Mouse (Mus musculus): ENCODE measurements at regions not wholly inside any gene's neighbourhood (a gene's known extent, or its start where the extent isn't known, plus 50 kb on each side); places are given as distances from the start of the nearest gene placed in this dataset.
"Not testable (repeated sequence)": the region's sequence is repeated elsewhere in the genome, so short reads cannot be mapped to it uniquely, and the experiment has no call there.

DNA sequence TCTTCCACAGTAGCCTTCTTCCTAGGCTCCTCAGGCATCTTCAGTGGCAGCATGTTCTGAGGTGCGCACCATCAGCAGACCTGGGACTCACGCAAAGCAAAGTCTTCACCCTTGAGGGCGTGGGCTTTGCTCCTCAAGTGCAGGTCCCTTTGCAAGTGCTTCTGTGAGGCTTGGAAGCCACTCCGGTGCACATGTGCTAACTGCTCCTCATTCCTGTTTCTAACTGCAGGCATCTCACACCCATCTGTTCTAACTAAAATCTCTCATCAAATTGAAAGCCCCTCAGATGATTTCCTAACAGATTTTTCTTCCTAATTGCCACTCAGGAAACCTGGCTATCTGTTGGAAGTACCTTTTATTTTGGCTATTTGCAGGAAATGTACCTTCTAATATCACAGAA is 278.9 kb downstream of the Med10 start:
- no peak overlapping the region for H3K27ac ChIP-seq (ENCODE audit: poor library complexity, severe bottlenecking)
- no peaks in the 10 kb centered on the region for H3K9me3 ChIP-seq (replicated peaks)
- H3K4me1 ChIP-seq (replicated peaks): no peaks in the 10 kb centered on the region
- H3K4me2 ChIP-seq: no peak overlapping the region
- H3K9ac ChIP-seq: no peak overlapping the region
- no peaks in the 10 kb centered on the region for H3K36me3 ChIP-seq
- no peak overlapping the region for H3K4me3 ChIP-seq
- WGBS: 75% methylated on average over 4 of the region's 4 CpGs
- H3K27me3 ChIP-seq (replicated peaks): no peaks in the 10 kb centered on the region
- no peak for ATAC-seq (ENCODE audit: insufficient number of reproducible peaks, low FRiP score)

DNA sequence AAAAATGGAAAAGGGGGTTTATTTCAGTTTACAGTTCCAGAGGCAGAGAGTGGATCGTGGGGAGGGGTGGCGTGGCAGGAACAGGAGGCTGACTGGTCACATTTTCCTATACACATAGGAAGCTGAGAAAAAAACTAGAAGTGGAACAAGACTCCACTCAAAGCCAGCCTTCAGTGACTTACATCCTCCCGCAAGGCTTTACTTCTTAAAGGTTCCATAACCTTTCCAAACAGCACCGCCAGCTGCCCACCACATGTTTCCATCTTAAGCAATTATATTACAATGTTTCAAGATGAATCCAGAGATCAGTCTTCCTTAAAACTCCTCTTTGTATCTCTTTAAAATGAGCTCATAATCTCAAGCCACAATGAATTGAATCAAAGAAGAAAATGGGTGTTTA is 290.7 kb downstream of the Med10 start:
- H3K4me1 ChIP-seq (replicated peaks): no peaks in the 10 kb centered on the region
- no peak for ATAC-seq (ENCODE audit: insufficient number of reproducible peaks, low FRiP score)
- no peak overlapping the region for H3K4me2 ChIP-seq
- no peak overlapping the region for H3K4me3 ChIP-seq
- H3K9me3 ChIP-seq (replicated peaks): no peaks in the 10 kb centered on the region
- H3K9ac ChIP-seq: no peak overlapping the region
- H3K36me3 ChIP-seq: no peaks in the 10 kb centered on the region
- no peaks in the 10 kb centered on the region for H3K27me3 ChIP-seq (replicated peaks)
- no peak overlapping the region for H3K27ac ChIP-seq (ENCODE audit: poor library complexity, severe bottlenecking)
- 65% methylated on average over 4 of the region's 4 CpGs for WGBS

DNA sequence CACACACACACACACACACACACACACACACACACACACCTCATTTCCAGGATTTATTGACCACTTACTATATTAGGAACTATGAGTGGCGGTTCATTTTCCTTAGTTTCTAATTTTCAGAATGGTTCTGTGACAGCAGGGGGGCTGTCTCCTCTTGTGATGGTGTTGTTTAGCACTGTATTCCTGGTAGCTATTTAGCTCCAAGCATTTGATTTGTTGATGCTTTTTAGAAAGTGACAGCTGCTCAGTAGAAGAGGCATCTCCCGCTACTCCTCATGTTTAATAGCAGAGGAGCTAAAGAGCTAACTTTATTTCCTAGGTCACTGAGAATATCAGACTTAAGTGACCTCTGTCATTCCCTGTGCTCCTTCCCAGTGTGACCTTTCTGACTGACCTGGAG is 291.8 kb downstream of the Med10 start:
- no peaks in the 10 kb centered on the region for H3K27me3 ChIP-seq (replicated peaks)
- H3K4me2 ChIP-seq: no peak overlapping the region
- H3K4me3 ChIP-seq: no peak overlapping the region
- no peak overlapping the region for H3K9ac ChIP-seq
- H3K9me3 ChIP-seq (replicated peaks): no peaks in the 10 kb centered on the region
- no peak overlapping the region for H3K27ac ChIP-seq (ENCODE audit: poor library complexity, severe bottlenecking)
- H3K4me1 ChIP-seq (replicated peaks): no peaks in the 10 kb centered on the region
- 70% methylated on average over 2 of the region's 2 CpGs for WGBS
- H3K36me3 ChIP-seq: no peaks in the 10 kb centered on the region
- ATAC-seq (ENCODE audit: insufficient number of reproducible peaks, low FRiP score): no peak

DNA sequence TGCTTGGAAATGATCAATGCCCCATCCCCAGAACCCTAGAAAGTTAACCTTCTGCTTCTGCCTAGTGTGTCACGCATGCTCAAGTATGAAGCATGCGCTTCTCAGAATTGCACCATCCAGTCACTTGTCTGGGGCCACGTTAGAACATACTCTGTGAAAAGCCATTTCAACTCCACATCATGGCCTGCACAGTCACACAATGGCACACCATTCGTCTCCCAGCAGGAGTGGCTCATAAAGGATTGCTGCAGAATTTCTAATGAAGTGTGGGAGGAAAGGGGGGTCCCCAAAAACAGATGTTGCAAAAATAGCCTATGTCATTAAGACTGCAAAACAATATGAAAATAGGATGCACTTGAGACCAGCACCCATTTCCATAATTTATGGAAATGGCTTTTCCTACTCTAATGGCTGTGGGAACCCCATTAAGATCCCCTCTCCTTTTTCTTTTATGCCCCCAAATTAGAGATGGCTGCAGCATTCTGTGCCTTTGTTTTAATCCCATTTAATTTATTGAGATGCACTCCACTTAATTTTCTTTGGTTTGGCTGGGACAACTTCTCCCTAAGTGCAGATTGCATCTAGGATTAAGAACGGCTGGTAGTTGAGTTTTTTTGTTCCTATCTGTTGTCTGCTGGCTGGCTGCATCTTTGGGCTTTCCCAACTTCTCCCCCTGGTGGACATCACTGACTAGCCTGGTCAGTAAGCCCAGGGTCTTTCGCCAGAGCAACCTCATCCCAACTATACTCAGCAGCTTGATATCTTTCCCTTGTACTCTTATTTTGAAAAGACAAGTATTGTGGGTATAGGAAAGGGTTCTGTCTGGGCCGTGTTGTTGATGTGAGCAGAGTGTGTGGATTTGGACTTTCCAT is 294.5 kb downstream of the Med10 start:
- Histone ChIP-seq H3K27me3 (replicated peaks) (no peaks in the 10 kb centered on the region), H3K27ac (ENCODE audit: poor library complexity, severe bottlenecking) (no peak overlapping the region), H3K9me3 (replicated peaks) (no peaks in the 10 kb centered on the region), H3K4me1 (replicated peaks) (no peaks in the 10 kb centered on the region), H3K9ac (no peak overlapping the region), H3K4me3 (no peak overlapping the region), H3K36me3 (no peaks in the 10 kb centered on the region), H3K4me2 (no peak overlapping the region)
- ATAC-seq (ENCODE audit: insufficient number of reproducible peaks, low FRiP score): no peak
- 58% methylated on average over 7 of the region's 7 CpGs for WGBS

DNA sequence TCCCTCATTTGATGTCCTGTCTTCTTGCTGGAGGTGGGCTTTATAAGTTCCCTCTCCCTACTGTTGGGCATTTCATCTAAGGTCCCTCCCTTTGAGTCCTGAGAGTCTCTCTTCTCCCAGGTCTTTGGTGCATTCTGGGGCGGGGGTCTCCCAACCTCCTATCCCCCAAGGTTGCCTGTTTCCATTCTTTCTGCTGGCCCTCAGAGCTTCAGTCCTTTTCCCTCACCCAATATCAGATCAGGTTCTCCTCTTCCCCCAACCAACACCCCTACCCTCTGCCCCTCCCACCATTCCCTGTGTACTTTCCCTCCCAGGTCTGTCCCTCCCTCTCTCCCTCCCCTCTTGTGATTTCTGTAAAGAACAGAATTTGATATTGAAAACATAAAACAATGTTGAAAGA is 297.9 kb downstream of the Med10 start:
- WGBS: 75% methylated on average over 1 of the region's 1 CpGs
- H3K36me3 ChIP-seq; H3K27ac ChIP-seq (ENCODE audit: poor library complexity, severe bottlenecking); H3K4me1 ChIP-seq (replicated peaks); H3K9ac ChIP-seq; H3K27me3 ChIP-seq (replicated peaks); H3K4me3 ChIP-seq; H3K9me3 ChIP-seq (replicated peaks); ATAC-seq (ENCODE audit: insufficient number of reproducible peaks, low FRiP score); H3K4me2 ChIP-seq: not testable (repeated sequence)

DNA sequence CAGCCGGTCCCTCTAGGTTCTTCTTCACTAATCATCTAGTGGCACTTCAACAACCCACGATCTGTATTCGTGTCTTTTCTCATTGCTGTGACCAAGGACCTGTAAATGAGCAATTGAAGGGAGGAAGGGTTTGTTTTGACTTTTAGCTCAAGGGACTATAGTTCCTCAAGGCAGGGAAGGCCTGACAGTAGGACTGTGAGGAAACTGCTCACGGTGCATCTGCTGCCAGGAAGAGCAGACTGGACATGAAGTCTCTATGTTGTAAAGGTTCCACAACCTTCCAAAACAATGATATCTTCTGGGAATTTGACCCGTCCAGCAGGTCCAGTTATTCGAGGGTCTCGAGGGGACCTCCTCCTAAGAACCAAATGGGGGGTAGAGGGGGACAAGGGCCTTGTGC is 300.8 kb downstream of the Med10 start:
- no peak overlapping the region for H3K4me2 ChIP-seq
- H3K27me3 ChIP-seq (replicated peaks): no peaks in the 10 kb centered on the region
- no peaks in the 10 kb centered on the region for H3K4me1 ChIP-seq (replicated peaks)
- H3K27ac ChIP-seq (ENCODE audit: poor library complexity, severe bottlenecking): no peak overlapping the region
- no peak for ATAC-seq (ENCODE audit: insufficient number of reproducible peaks, low FRiP score)
- H3K36me3 ChIP-seq: no peaks in the 10 kb centered on the region
- no peak overlapping the region for H3K9ac ChIP-seq
- no peak overlapping the region for H3K4me3 ChIP-seq
- WGBS: 71% methylated on average over 7 of the region's 7 CpGs
- no peaks in the 10 kb centered on the region for H3K9me3 ChIP-seq (replicated peaks)

DNA sequence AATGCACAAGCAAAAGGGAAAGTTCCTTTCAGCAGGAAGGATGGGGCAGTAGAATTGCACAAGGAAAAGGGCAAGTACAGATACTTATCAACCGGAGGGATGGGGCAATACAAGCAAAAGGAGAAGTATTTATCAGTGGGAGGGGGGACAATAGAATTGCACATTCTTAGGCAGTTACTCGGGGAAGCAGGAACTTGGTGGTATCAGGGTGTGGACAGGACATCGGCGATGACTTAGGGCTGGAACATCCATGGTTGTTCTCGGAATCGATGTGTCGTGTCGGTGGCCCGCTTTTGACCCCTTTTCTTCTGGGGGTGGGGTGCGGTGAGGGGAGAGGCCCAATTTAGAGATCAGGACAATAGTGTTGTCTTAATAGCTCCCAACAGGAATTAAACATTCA is 301.3 kb downstream of the Med10 start:
- H3K4me1 ChIP-seq (replicated peaks); H3K27me3 ChIP-seq (replicated peaks): not testable (repeated sequence)

DNA sequence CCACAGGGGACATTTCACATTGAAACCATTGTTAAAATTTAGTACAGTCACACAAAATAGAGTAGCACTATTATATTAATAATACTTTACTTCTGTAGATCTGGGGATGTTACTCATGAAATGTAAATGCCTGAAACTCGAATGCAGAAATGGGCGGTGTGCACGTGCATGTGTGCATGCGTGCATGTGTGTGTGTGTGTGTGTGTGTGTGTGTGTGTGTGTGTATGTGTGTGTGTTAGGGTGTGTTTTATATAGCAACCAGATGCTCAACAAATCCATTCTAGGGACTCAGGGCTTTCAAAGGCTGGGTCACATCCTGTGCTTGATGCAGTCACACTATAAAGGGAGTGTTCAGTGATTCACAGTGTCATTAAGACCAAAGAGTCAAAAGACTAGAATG is 301.7 kb downstream of the Med10 start:
- Histone ChIP-seq H3K4me3 (no peak overlapping the region), H3K9me3 (replicated peaks) (no peaks in the 10 kb centered on the region), H3K27me3 (replicated peaks) (no peaks in the 10 kb centered on the region), H3K4me2 (no peak overlapping the region), H3K36me3 (no peaks in the 10 kb centered on the region), H3K4me1 (replicated peaks) (no peaks in the 10 kb centered on the region), H3K9ac (no peak overlapping the region), H3K27ac (ENCODE audit: poor library complexity, severe bottlenecking) (no peak overlapping the region)
- no peak for ATAC-seq (ENCODE audit: insufficient number of reproducible peaks, low FRiP score)
- 89% methylated on average over 4 of the region's 4 CpGs for WGBS

More for the DNA sequence above, 301.3 kb downstream of the Med10 start:
- not testable (repeated sequence) for H3K4me2 ChIP-seq; ATAC-seq (ENCODE audit: insufficient number of reproducible peaks, low FRiP score); H3K27ac ChIP-seq (ENCODE audit: poor library complexity, severe bottlenecking); H3K9ac ChIP-seq; H3K36me3 ChIP-seq; H3K9me3 ChIP-seq (replicated peaks); H3K4me3 ChIP-seq
- 75% methylated on average over 10 of the region's 10 CpGs for WGBS

DNA sequence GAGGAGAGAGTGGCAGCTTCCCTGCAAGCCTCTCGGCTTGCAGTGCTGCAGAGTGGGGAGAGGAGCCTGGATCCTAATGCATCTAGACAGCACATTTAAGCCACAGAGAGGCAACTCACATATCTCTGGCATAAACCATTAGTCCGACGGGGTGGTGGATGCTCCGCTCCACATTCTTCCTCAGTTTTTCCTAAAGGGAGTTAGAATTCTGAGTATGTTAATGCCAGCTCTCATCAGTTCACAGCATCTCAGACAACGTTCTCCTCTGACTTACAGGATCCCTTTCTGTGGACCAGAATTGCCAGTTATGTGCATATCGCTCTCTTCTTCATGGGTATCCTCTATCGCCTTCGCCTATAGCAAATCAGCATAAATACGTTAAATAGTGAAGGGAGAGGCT is 313.4 kb downstream of the Med10 start:
- H3K4me1 ChIP-seq (replicated peaks): no peaks in the 10 kb centered on the region
- ATAC-seq (ENCODE audit: insufficient number of reproducible peaks, low FRiP score): no peak
- H3K36me3 ChIP-seq: no peaks in the 10 kb centered on the region
- H3K4me3 ChIP-seq: no peak overlapping the region
- no peaks in the 10 kb centered on the region for H3K27me3 ChIP-seq (replicated peaks)
- H3K9ac ChIP-seq: no peak overlapping the region
- no peak overlapping the region for H3K4me2 ChIP-seq
- no peak overlapping the region for H3K27ac ChIP-seq (ENCODE audit: poor library complexity, severe bottlenecking)
- no peaks in the 10 kb centered on the region for H3K9me3 ChIP-seq (replicated peaks)
- WGBS: 78% methylated on average over 9 of the region's 9 CpGs

DNA sequence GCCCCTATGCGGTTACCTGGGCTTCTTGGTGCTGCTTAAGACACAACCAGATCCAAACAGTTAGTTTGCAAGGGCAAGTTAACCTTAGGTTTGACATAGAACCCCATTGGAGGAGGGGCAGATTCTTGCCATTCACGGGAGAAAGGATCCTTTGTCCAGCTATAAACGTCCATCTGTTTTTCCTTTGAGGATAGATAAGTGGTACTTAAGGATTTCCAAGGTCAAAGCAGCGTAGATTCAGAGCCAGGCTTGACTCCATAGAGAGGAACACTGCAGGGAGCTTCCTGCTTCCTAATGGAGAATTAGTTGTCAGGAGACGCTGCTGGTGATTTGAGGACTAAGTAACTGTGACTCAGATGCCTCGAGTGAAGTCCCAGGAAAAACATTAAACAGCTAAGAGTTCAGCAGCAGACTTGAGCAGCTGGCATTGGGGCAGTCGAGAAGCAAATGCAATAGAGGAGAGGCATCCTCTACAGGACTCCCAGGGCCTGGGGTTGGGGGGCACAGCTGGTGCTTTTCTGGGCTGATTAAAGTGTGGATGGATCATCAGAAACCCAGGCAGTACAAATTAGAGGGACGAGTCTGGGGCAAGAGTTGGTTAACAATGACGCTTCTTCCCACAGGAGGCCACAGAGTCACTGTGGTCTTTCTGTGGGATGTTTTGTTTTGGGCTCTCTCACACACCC is 322.8 kb downstream of the Med10 start:
- H3K4me3 ChIP-seq: no peak overlapping the region
- peaks cover 6% of the 10 kb centered on the region; the same call in 1 of the 2 replicates for H3K4me1 ChIP-seq (replicated peaks)
- no peak overlapping the region for H3K4me2 ChIP-seq
- H3K27ac ChIP-seq (ENCODE audit: poor library complexity, severe bottlenecking): no peak overlapping the region
- peaks cover under 1% of the 10 kb centered on the region; the same call in 1 of the 2 replicates for H3K9me3 ChIP-seq (replicated peaks)
- no peak for ATAC-seq (ENCODE audit: insufficient number of reproducible peaks, low FRiP score)
- WGBS: 33% methylated on average over 9 of the region's 9 CpGs
- H3K27me3 ChIP-seq (replicated peaks): no peaks in the 10 kb centered on the region
- H3K36me3 ChIP-seq: no peaks in the 10 kb centered on the region
- H3K9ac ChIP-seq: no peak overlapping the region

DNA sequence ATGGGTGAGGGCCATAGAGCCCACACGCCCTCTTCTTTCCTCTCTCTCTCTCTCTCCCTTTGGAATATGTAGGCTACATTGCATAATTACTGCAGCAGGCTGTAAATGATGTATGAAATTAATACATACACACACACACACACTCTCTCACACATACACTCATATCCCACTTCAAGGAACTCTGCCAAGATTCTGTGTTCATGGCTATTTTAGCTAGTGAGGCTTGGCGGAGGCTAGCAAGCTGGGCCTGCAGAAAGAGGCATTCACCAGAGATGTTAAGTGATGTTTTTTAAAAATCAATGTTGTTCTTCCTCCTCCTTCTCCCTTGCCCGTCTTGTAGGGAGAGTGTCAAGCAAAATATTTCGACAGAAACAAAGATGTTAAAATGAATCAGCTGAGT is 325.1 kb downstream of the Med10 start:
- H3K9me3 ChIP-seq (replicated peaks): peaks cover 4% of the 10 kb centered on the region; the same call in 1 of the 2 replicates
- WGBS: 71% methylated on average over 4 of the region's 4 CpGs
- H3K27me3 ChIP-seq (replicated peaks): no peaks in the 10 kb centered on the region
- no peaks in the 10 kb centered on the region for H3K36me3 ChIP-seq
- H3K27ac ChIP-seq (ENCODE audit: poor library complexity, severe bottlenecking): no peak overlapping the region
- H3K4me2 ChIP-seq: no peak overlapping the region
- H3K4me3 ChIP-seq: no peak overlapping the region
- no peak overlapping the region for H3K9ac ChIP-seq
- H3K4me1 ChIP-seq (replicated peaks): peaks cover 6% of the 10 kb centered on the region; the same call in 1 of the 2 replicates
- no peak for ATAC-seq (ENCODE audit: insufficient number of reproducible peaks, low FRiP score)
